Mouse (Mus musculus) c-Kit-positive CD71-positive TER-119-negative erythroid progenitor cells, embryonic 14.5 days (primary cell): ENCODE data around the gene Nrxn1.

Experiments used
- DNase-seq: peaks from one replicate; pipeline ENCODE4 v3.0.0-alpha.2; 2013; ENCODE audit warnings: low read depth

Nrxn1 gene

GRCm38 (mm10) chr17:90086826-90087225 lies 1006.0 kb downstream of the Nrxn1 start:
- DNase-seq = no peak

- no peak for DNase-seq
Measured at GRCm38 (mm10) chr17:90079003-90079402, 1013.9 kb downstream of the Nrxn1 start.

GRCm38 (mm10) chr17:90078488-90078887 lies 1014.4 kb downstream of the Nrxn1 start:
- DNase-seq = no peak

GRCm38 (mm10) chr17:90062866-90063265 lies 1030.0 kb downstream of the Nrxn1 start:
- no peak for DNase-seq

GRCm38 (mm10) chr17:90060872-90061271 lies 1032.0 kb downstream of the Nrxn1 start:
- no peak for DNase-seq

GRCm38 (mm10) chr17:90060168-90060567 lies 1032.7 kb downstream of the Nrxn1 start:
- no peak for DNase-seq

GRCm38 (mm10) chr17:90059320-90060111 lies 1033.4 kb downstream of the Nrxn1 start:
- DNase-seq = no peak

GRCm38 (mm10) chr17:90054312-90054711 lies 1038.6 kb downstream of the Nrxn1 start:
- no peak for DNase-seq

- no peak for DNase-seq
Measured at GRCm38 (mm10) chr17:90039316-90039715, 1053.6 kb downstream of the Nrxn1 start.

- DNase-seq = no peak
Measured at GRCm38 (mm10) chr17:90032416-90032815, 1060.5 kb downstream of the Nrxn1 start.

- DNase-seq = no peak
Measured at GRCm38 (mm10) chr17:90016636-90017035, 1076.2 kb downstream of the Nrxn1 start.

GRCm38 (mm10) chr17:90011761-90012160 lies 1081.1 kb downstream of the Nrxn1 start:
- no peak for DNase-seq

GRCm38 (mm10) chr17:90007438-90008109 lies 1085.3 kb downstream of the Nrxn1 start:
- no peak for DNase-seq

GRCm38 (mm10) chr17:89990651-89991050 lies 1102.2 kb downstream of the Nrxn1 start:
- DNase-seq = no peak
